Mouse (Mus musculus): ENCODE measurements at regions not wholly inside any gene's neighbourhood (a gene's known extent, or its start where the extent isn't known, plus 50 kb on each side); places are given as distances from the start of the nearest gene placed in this dataset.

GRCm38 (mm10) chr6:31627912-31628311 is 64.1 kb upstream of the Podxl start:
- WGBS = 79% methylated on average over 3 of the region's 3 CpGs
- no peak for ATAC-seq (ENCODE audit: low FRiP score, low TSS enrichment)
- H3K4me1 ChIP-seq (ENCODE audit: control insufficient read depth, insufficient read depth, low read length) = no peaks in the 10 kb centered on the region

GRCm38 (mm10) chr6:31625055-31625454 is 61.3 kb upstream of the Podxl start:
- Histone ChIP-seq H3K27me3 (ENCODE audit: control insufficient read depth, insufficient read depth, low read length) (no peaks in the 10 kb centered on the region), H3K4me2 (replicated peaks; ENCODE audit: low read depth, low read length) (no peak overlapping the region), H3K4me3 (ENCODE audit: low read length) (no peak overlapping the region), H3K27ac (ENCODE audit: low read depth, low read length) (no peak overlapping the region), H3K4me1 (ENCODE audit: control insufficient read depth, insufficient read depth, low read length) (0 out of 2 replicates have a peak, but pooled peaks cover 3% of the 10 kb centered on the region), H3K36me3 (ENCODE audit: control insufficient read depth, insufficient read depth, low read length) (no peaks in the 10 kb centered on the region), H3K9ac (ENCODE audit: low read depth, low read length) (no peak overlapping the region), H3K9me3 (ENCODE audit: control insufficient read depth, low read length) (no peaks in the 10 kb centered on the region)
- ATAC-seq (ENCODE audit: low FRiP score, low TSS enrichment) = no peak
- WGBS = 73% methylated on average over 2 of the region's 2 CpGs

More at GRCm38 (mm10) chr6:31627912-31628311, 64.1 kb upstream of the Podxl start:
- no peaks in the 10 kb centered on the region for H3K9me3 ChIP-seq (ENCODE audit: control insufficient read depth, low read length)
- H3K4me3 ChIP-seq (ENCODE audit: low read length) = no peak overlapping the region
- H3K4me2 ChIP-seq (replicated peaks; ENCODE audit: low read depth, low read length) = no peak overlapping the region
- no peaks in the 10 kb centered on the region for H3K27me3 ChIP-seq (ENCODE audit: control insufficient read depth, insufficient read depth, low read length)
- H3K9ac ChIP-seq (ENCODE audit: low read depth, low read length) = no peak overlapping the region
- no peak overlapping the region for H3K27ac ChIP-seq (ENCODE audit: low read depth, low read length)
- H3K36me3 ChIP-seq (ENCODE audit: control insufficient read depth, insufficient read depth, low read length) = no peaks in the 10 kb centered on the region

GRCm38 (mm10) chr6:31624374-31624773 is 60.6 kb upstream of the Podxl start:
- WGBS = 86% methylated on average over 10 of the region's 10 CpGs
- no peaks in the 10 kb centered on the region for H3K27me3 ChIP-seq (ENCODE audit: control insufficient read depth, insufficient read depth, low read length)
- ATAC-seq (ENCODE audit: low FRiP score, low TSS enrichment) = no peak
- no peak overlapping the region for H3K4me3 ChIP-seq (ENCODE audit: low read length)
- 0 out of 2 replicates have a peak, but pooled peaks cover 3% of the 10 kb centered on the region for H3K4me1 ChIP-seq (ENCODE audit: control insufficient read depth, insufficient read depth, low read length)
- no peaks in the 10 kb centered on the region for H3K36me3 ChIP-seq (ENCODE audit: control insufficient read depth, insufficient read depth, low read length)
- H3K9me3 ChIP-seq (ENCODE audit: control insufficient read depth, low read length) = no peaks in the 10 kb centered on the region
- no peak overlapping the region for H3K4me2 ChIP-seq (replicated peaks; ENCODE audit: low read depth, low read length)
- H3K9ac ChIP-seq (ENCODE audit: low read depth, low read length) = no peak overlapping the region
- H3K27ac ChIP-seq (ENCODE audit: low read depth, low read length) = no peak overlapping the region

DNA sequence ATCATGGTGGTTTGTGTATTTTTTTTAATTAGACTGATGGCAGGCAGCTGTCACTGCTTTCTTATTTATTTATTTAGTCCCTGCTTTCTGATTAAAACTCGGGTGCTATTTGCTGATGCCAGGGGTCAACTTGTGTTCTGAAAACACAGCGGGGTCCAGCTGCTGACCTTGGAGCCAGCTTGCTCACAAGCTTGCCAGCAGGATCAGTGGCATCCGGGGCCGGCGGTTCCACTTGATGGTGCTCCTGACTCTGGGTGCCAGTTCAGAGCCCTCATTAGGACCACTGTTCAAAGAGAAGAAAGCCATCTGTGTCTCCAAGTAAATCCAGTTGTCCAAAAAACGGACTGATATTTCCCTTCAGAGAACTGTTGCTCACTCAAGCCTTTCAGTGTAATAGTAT is 57.2 kb upstream of the Podxl start:
- no peak for ATAC-seq (ENCODE audit: low FRiP score, low TSS enrichment)
- H3K4me1 ChIP-seq (ENCODE audit: control insufficient read depth, insufficient read depth, low read length) = 0 out of 2 replicates have a peak, but pooled peaks cover 3% of the 10 kb centered on the region
- H3K9me3 ChIP-seq (ENCODE audit: control insufficient read depth, low read length) = no peaks in the 10 kb centered on the region
- H3K27me3 ChIP-seq (ENCODE audit: control insufficient read depth, insufficient read depth, low read length) = no peaks in the 10 kb centered on the region
- no peak overlapping the region for H3K4me2 ChIP-seq (replicated peaks; ENCODE audit: low read depth, low read length)
- no peak overlapping the region for H3K4me3 ChIP-seq (ENCODE audit: low read length)
- H3K9ac ChIP-seq (ENCODE audit: low read depth, low read length) = no peak overlapping the region
- 39% methylated on average over 6 of the region's 6 CpGs for WGBS
- H3K27ac ChIP-seq (ENCODE audit: low read depth, low read length) = no peak overlapping the region
- no peaks in the 10 kb centered on the region for H3K36me3 ChIP-seq (ENCODE audit: control insufficient read depth, insufficient read depth, low read length)

GRCm38 (mm10) chr6:31618852-31619251 is 55.1 kb upstream of the Podxl start:
- no peak for ATAC-seq (ENCODE audit: low FRiP score, low TSS enrichment)
- WGBS = 71% methylated on average over 2 of the region's 2 CpGs
- peaks cover 6% of the 10 kb centered on the region; the same call in 1 of the 2 replicates for H3K4me1 ChIP-seq (ENCODE audit: control insufficient read depth, insufficient read depth, low read length)
- H3K4me2 ChIP-seq (replicated peaks; ENCODE audit: low read depth, low read length) = no peak overlapping the region
- H3K27ac ChIP-seq (ENCODE audit: low read depth, low read length) = no peak overlapping the region
- H3K36me3 ChIP-seq (ENCODE audit: control insufficient read depth, insufficient read depth, low read length) = no peaks in the 10 kb centered on the region
- H3K9me3 ChIP-seq (ENCODE audit: control insufficient read depth, low read length) = no peaks in the 10 kb centered on the region
- no peaks in the 10 kb centered on the region for H3K27me3 ChIP-seq (ENCODE audit: control insufficient read depth, insufficient read depth, low read length)
- no peak overlapping the region for H3K4me3 ChIP-seq (ENCODE audit: low read length)
- no peak overlapping the region for H3K9ac ChIP-seq (ENCODE audit: low read depth, low read length)

- Histone ChIP-seq H3K27me3 (ENCODE audit: control insufficient read depth, insufficient read depth, low read length) (no peaks in the 10 kb centered on the region), H3K4me2 (replicated peaks; ENCODE audit: low read depth, low read length) (no peak overlapping the region), H3K36me3 (ENCODE audit: control insufficient read depth, insufficient read depth, low read length) (no peaks in the 10 kb centered on the region), H3K27ac (ENCODE audit: low read depth, low read length) (no peak overlapping the region), H3K4me3 (ENCODE audit: low read length) (no peak overlapping the region), H3K4me1 (ENCODE audit: control insufficient read depth, insufficient read depth, low read length) (peaks cover 11% of the 10 kb centered on the region; the same call in 1 of the 2 replicates), H3K9me3 (ENCODE audit: control insufficient read depth, low read length) (no peaks in the 10 kb centered on the region), H3K9ac (ENCODE audit: low read depth, low read length) (no peak overlapping the region)
- whole genome bisulfite sequencing = 74% methylated on average over 8 of the region's 8 CpGs
- no peak for ATAC-seq (ENCODE audit: low FRiP score, low TSS enrichment)
Measured at GRCm38 (mm10) chr6:31617341-31617740, 53.6 kb upstream of the Podxl start.

DNA sequence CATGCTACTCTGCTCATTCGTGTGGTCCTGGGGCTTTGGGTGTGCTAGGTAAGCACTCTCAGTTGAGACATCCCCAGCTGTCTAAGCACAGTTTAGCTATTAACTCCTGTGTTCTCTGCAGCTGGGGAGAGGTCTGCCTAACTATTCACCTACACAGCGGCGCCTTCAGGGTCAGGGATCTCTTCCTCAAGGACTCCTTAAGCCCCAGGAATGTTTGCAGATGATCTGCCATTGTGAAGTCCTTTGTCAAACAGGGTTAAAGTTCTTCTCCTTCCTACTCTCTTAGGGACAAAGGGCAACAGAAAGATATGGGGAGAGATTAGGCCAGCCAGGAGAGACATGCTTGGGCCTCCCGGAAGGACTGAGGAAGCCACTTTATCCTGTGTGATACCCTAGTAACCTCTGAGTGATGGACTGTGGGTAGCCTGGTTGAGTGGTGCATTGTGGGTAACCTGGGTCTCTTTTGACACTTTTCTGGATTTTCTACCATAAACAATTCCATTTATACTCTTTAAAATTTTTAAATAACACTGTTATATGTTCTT is 51.7 kb upstream of the Podxl start:
- WGBS = 81% methylated on average over 4 of the region's 4 CpGs
- H3K4me2 ChIP-seq (replicated peaks; ENCODE audit: low read depth, low read length) = no peak overlapping the region
- no peaks in the 10 kb centered on the region for H3K36me3 ChIP-seq (ENCODE audit: control insufficient read depth, insufficient read depth, low read length)
- no peaks in the 10 kb centered on the region for H3K9me3 ChIP-seq (ENCODE audit: control insufficient read depth, low read length)
- no peak for ATAC-seq (ENCODE audit: low FRiP score, low TSS enrichment)
- no peak overlapping the region for H3K27ac ChIP-seq (ENCODE audit: low read depth, low read length)
- H3K27me3 ChIP-seq (ENCODE audit: control insufficient read depth, insufficient read depth, low read length) = no peaks in the 10 kb centered on the region
- no peak overlapping the region for H3K4me3 ChIP-seq (ENCODE audit: low read length)
- H3K4me1 ChIP-seq (ENCODE audit: control insufficient read depth, insufficient read depth, low read length) = peaks cover 8% of the 10 kb centered on the region; the same call in 1 of the 2 replicates
- no peak overlapping the region for H3K9ac ChIP-seq (ENCODE audit: low read depth, low read length)

DNA sequence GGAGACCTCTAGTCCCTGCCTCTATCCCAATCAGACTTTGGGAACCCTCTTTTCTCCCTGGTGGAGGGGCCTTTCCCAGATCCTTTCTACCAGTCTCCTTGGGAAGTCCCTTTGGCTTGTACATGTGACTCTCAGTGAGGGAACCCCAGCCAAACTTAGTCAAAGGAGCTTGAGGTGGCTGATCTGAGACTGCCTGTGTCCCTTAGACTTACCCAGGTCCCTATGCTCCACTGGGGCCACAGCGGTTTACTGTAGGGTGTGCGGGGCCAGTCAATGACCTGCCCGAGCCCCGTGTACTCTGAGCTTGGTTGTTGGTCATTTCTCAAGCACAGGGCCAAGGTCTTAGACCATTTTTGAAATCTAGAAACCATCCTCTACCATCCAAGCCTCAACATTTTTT is 50.8 kb upstream of the Podxl start:
- Histone ChIP-seq H3K4me3 (ENCODE audit: low read length) (no peak overlapping the region), H3K4me2 (replicated peaks; ENCODE audit: low read depth, low read length) (no peak overlapping the region), H3K27ac (ENCODE audit: low read depth, low read length) (no peak overlapping the region), H3K9me3 (ENCODE audit: control insufficient read depth, low read length) (no peaks in the 10 kb centered on the region), H3K4me1 (ENCODE audit: control insufficient read depth, insufficient read depth, low read length) (peaks cover 8% of the 10 kb centered on the region; the same call in 1 of the 2 replicates), H3K36me3 (ENCODE audit: control insufficient read depth, insufficient read depth, low read length) (no peaks in the 10 kb centered on the region), H3K27me3 (ENCODE audit: control insufficient read depth, insufficient read depth, low read length) (no peaks in the 10 kb centered on the region), H3K9ac (ENCODE audit: low read depth, low read length) (no peak overlapping the region)
- WGBS = 94% methylated on average over 4 of the region's 4 CpGs
- ATAC-seq (ENCODE audit: low FRiP score, low TSS enrichment) = no peak

GRCm38 (mm10) chr6:31613590-31614319 is 50.0 kb upstream of the Podxl start:
- Histone ChIP-seq H3K4me1 (ENCODE audit: control insufficient read depth, insufficient read depth, low read length) (peaks cover 8% of the 10 kb centered on the region; the same call in 1 of the 2 replicates), H3K36me3 (ENCODE audit: control insufficient read depth, insufficient read depth, low read length) (no peaks in the 10 kb centered on the region), H3K4me3 (ENCODE audit: low read length) (no peak overlapping the region), H3K27ac (ENCODE audit: low read depth, low read length) (no peak overlapping the region), H3K9ac (ENCODE audit: low read depth, low read length) (no peak overlapping the region), H3K9me3 (ENCODE audit: control insufficient read depth, low read length) (no peaks in the 10 kb centered on the region), H3K27me3 (ENCODE audit: control insufficient read depth, insufficient read depth, low read length) (no peaks in the 10 kb centered on the region), H3K4me2 (replicated peaks; ENCODE audit: low read depth, low read length) (0 out of 2 replicates have a peak overlapping the region, but pooled peaks have one; percentile 6)
- ATAC-seq (ENCODE audit: low FRiP score, low TSS enrichment) = peak; percentile 49; the same call in 1 of the 2 replicates
- WGBS = 48% methylated on average over 13 of the region's 13 CpGs

All from kidney, embryonic 14.5 days (tissue).